Mouse (Mus musculus): Measurements from ENCODE around the gene Gclm.

GRCm38 (mm10) chr3:122296979-122297378, 51.6 kb downstream of the Gclm start:
- no peak for TF ChIP-seq GATA1 (IDR thresholded peaks at IDR 0.05; ENCODE audit: borderline replicate concordance, low read length)
- TF ChIP-seq FLI1 (IDR thresholded peaks at IDR 0.05; ENCODE audit: low read length): no peak
